Mouse (Mus musculus): ENCODE results near the gene Gamt.

DNA sequence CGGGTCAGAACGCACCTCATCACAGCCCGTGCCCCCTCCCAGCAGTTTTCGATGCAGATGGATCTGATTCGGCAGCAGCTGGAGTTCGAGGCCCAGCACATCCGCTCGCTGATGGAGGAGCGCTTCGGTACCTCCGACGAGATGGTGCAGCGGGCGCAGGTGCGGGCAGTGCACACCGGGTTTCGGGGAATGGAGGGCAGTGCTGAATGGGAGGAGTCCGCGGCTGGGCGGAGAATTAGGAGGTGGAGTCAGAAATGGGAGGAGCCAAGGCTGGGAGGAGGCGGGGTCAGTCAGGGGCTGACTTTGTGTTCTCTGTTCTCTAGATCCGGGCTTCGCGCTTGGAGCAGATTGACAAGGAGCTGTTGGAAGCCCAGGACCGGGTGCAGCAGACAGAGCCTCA lies 44.0 kb upstream of the Gamt start:
- TF ChIP-seq CTCF (IDR thresholded peaks at IDR 0.05) = no peak
- TF ChIP-seq EP300 (IDR thresholded peaks at IDR 0.05; ENCODE audit: insufficient read depth, low read depth, low read length) = no peak
